Mouse (Mus musculus) limb, embryonic 14.5 days (tissue): Measurements from ENCODE around the gene Rhag. TPM values are rescaled to one million over a fixed set of nuclear protein-coding genes. Genes with fewer than 3 reads are reported as not detected.

Experiments
- ATAC-seq: fragments of 200-750 bp; cut with Nextera tagmentation; 2 replicates; pipeline ENCODE4 v1.8.0; 2017; ENCODE audit warnings: low read depth, moderate number of reproducible peaks, moderate TSS enrichment; ENCODE audit not compliant: low FRiP score
- DNase-seq: peaks from one replicate; pipeline ENCODE4 v3.0.0-alpha.2; 2015; ENCODE audit warnings: low spot score
- H3K27ac ChIP-seq: fragments of 300-500 bp; sonication (generic); replicated peaks from 2 replicates; pipeline ENCODE4 v1.5.1; 2014; ENCODE audit warnings: low read depth, mild to moderate bottlenecking, low read length, moderate library complexity, mixed read lengths
- H3K27me3 ChIP-seq: fragments of 300-500 bp; sonication (generic); 2 replicates; pipeline ENCODE4 v1.6.1; 2014; ENCODE audit warnings: low read length, mixed read lengths; ENCODE audit not compliant: control insufficient read depth, insufficient read depth
- H3K36me3 ChIP-seq: fragments of 300-500 bp; sonication (generic); 2 replicates; pipeline ENCODE4 v1.6.1; 2014; ENCODE audit warnings: mild to moderate bottlenecking, low read length, moderate library complexity, mixed read lengths; ENCODE audit not compliant: control insufficient read depth, insufficient read depth
- H3K4me1 ChIP-seq: fragments of 300-500 bp; sonication (generic); 2 replicates; pipeline ENCODE4 v1.6.1; 2014; ENCODE audit warnings: antibody characterized with exemption, low read length, mixed read lengths; ENCODE audit not compliant: control insufficient read depth, insufficient read depth
- H3K4me2 ChIP-seq: fragments of 300-500 bp; sonication (generic); replicated peaks from 2 replicates; pipeline ENCODE4 v1.6.1; 2014; ENCODE audit warnings: low read depth, mild to moderate bottlenecking, low read length, moderate library complexity; ENCODE audit not compliant: severe bottlenecking
- H3K4me3 ChIP-seq: fragments of 300-500 bp; sonication (generic); replicated peaks from 2 replicates; pipeline ENCODE4 v1.5.1; 2014; ENCODE audit warnings: low read length
- H3K9ac ChIP-seq: fragments of 300-500 bp; sonication (generic); 2 replicates; pipeline ENCODE4 v1.6.1; 2014; ENCODE audit warnings: mild to moderate bottlenecking, low read depth, low read length, moderate library complexity; ENCODE audit not compliant: severe bottlenecking
- H3K9me3 ChIP-seq: fragments of 300-500 bp; sonication (generic); 2 replicates; pipeline ENCODE4 v1.6.1; 2016; ENCODE audit warnings: low read length; ENCODE audit not compliant: control insufficient read depth
- POLR2A ChIP-seq: fragments of 200-500 bp; IDR thresholded peaks from 2 replicates; pipeline ENCODE4 v1.8.0; 2012; ENCODE audit warnings: inconsistent platforms, mild to moderate bottlenecking, moderate library complexity, borderline replicate concordance; ENCODE audit not compliant: insufficient read depth, insufficient read length; ENCODE audit errors: extremely low read depth
- WGBS: fragments of 180-500 bp; shearing (Covaris S2); extraction: QIAGEN DNeasy Blood & Tissue Kit; methylation state at CpG from one replicate; pipeline ENCODE4 v1.1.7; 2014; 5-methylcytosine and 5-hydroxymethylcytosine counted together
- polyA plus RNA-seq, 2 experiments: library from polyadenylated mRNA; depleted of rRNA in 1 of 2; stranded (reverse) in 1 of 2; unstranded in 1 of 2; fragments of >200 nt; fragmentation: Nextera tagmentation in 1 of 2; extraction: Ambion mirVana in 1 of 2; gene quantifications; 2 replicates each; pipeline versions ENCODE4 v1.2.1 to v1.2.3; 2012 to 2014

The Rhag gene
- polyA plus RNA-seq, 2 experiments, result 0.28 to 0.48 TPM

DNA sequence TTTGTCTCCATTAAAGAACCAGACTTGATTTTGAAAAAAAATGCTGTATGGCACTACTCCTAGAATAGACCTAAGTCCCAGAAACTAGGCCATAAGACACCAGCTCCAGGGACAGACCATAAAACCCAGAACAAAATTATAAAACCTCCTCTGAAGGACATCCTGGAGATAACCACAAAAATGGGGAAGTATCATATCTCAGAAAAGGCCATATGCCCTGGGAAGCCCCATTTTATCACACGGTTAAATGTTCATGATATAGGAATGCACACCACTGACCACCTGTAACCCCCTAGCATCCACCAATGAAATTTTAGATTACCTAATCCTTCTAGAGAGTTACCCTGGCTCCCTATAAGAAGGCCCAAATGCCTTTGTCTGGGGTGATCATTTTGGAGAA is 64.6 kb downstream of the Rhag start:
- no peak for TF ChIP-seq POLR2A
- Histone ChIP-seq H3K4me1 (peaks cover 7% of the 10 kb centered on the region; the same call in 1 of the 2 replicates), H3K36me3 (no peaks in the 10 kb centered on the region), H3K4me2 (no peak overlapping the region), H3K27me3 (no peaks in the 10 kb centered on the region), H3K4me3 (no peak overlapping the region), H3K27ac (no peak overlapping the region), H3K9ac (no peak overlapping the region), H3K9me3 (no peaks in the 10 kb centered on the region)
- ATAC-seq, result no peak
- no peak for DNase-seq
- WGBS, result 82% methylated on average over 1 of the region's 1 CpGs

GRCm38 (mm10) chr17:40877741-40878140 is 66.8 kb downstream of the Rhag start:
- ATAC-seq, result no peak

DNA sequence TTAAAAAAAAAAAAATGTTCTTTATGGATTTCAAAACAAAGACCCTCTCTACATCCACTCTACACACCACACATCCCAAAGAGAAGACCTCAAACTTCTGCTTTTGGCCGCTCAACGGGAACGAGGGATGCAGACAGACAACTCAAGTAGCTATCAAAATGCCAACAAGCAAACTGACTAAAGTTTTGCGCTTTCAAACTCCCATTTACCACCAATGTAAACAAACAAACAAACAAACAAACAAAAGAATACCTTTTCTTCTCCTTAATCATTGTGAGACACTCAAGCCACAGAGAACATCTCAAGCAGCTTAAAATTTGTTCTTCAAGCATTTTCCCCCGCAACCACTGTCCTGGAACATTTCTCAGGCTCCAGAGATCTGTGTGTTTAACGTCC is 68.6 kb downstream of the Rhag start:
- no peak overlapping the region for H3K27ac ChIP-seq
- TF ChIP-seq POLR2A, result no peak
- no peak for DNase-seq
- ATAC-seq, result no peak
- H3K27me3 ChIP-seq, result no peaks in the 10 kb centered on the region
- peaks cover 7% of the 10 kb centered on the region; the same call in 1 of the 2 replicates for H3K4me1 ChIP-seq
- peak overlapping the region; percentile 58 for H3K4me3 ChIP-seq
- 9% methylated on average over 6 of the region's 6 CpGs for WGBS
- peak overlapping the region; percentile 88 for H3K4me2 ChIP-seq
- no peaks in the 10 kb centered on the region for H3K9me3 ChIP-seq
- H3K9ac ChIP-seq, result peak overlapping the region; percentile 68
- H3K36me3 ChIP-seq, result no peaks in the 10 kb centered on the region

More at GRCm38 (mm10) chr17:40877741-40878140, 66.8 kb downstream of the Rhag start:
- DNase-seq, result no peak
- Histone ChIP-seq H3K9ac (no peak overlapping the region), H3K9me3 (no peaks in the 10 kb centered on the region), H3K4me1 (peaks cover 7% of the 10 kb centered on the region; the same call in 1 of the 2 replicates), H3K27ac (no peak overlapping the region), H3K4me3 (no peak overlapping the region), H3K36me3 (no peaks in the 10 kb centered on the region), H3K27me3 (no peaks in the 10 kb centered on the region), H3K4me2 (0 out of 2 replicates have a peak overlapping the region, but pooled peaks have one; percentile 10)
- WGBS, result 35% methylated on average over 3 of the region's 3 CpGs
- TF ChIP-seq POLR2A, result no peak

- Histone ChIP-seq H3K9ac (peak within 1 kb of the TSS; percentile 68), H3K4me1 (peaks cover 7% of the 10 kb centered on the region; the same call in 1 of the 2 replicates), H3K4me2 (peak within 1 kb of the TSS; percentile 88), H3K27me3 (no peaks in the 10 kb centered on the region), H3K27ac (no peak within 1 kb of the TSS; the same call in 1 of the 2 replicates), H3K9me3 (no peaks in the 10 kb centered on the region), H3K4me3 (peak within 1 kb of the TSS; percentile 58), H3K36me3 (no peaks in the 10 kb centered on the region)
- ATAC-seq (peak; percentile 71), DNase-seq (peak; percentile 59)
- TF ChIP-seq POLR2A, result no peak
- under 1% methylated on average over 40 of the region's 40 CpGs for WGBS
Observed at GRCm38 (mm10) chr17:40879924-40880691, 69.2 kb downstream of the Rhag start, which contains the start of gene 9130008F23Rik. Gene 9130008F23Rik (minus strand): TSS chr17:40880559.

DNA sequence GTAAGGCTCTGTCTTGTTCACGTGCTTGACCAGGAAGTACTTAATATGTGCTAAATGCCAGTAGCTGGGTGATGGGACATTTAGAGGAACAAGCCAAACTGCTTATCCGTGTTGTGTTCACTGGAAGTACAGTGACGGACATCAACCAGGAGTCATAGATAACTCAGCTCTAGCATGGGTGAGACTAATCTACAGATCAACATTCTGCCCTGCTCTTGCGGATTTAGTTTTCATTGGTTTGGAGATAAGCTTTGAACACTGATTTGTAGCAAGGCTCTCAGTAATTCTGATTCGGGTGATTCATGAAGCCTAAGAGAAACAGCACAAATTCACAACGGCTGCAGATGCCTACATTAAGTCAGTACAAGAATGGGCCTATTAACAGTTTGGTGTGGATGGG is 71.2 kb downstream of the Rhag start:
- no peak for TF ChIP-seq POLR2A
- ATAC-seq (no peak), DNase-seq (no peak)
- no peaks in the 10 kb centered on the region for H3K36me3 ChIP-seq
- H3K9ac ChIP-seq, result no peak overlapping the region
- WGBS, result 88% methylated on average over 6 of the region's 6 CpGs
- no peak overlapping the region for H3K27ac ChIP-seq
- H3K4me3 ChIP-seq, result no peak overlapping the region
- no peak overlapping the region for H3K4me2 ChIP-seq
- H3K27me3 ChIP-seq, result no peaks in the 10 kb centered on the region
- H3K9me3 ChIP-seq, result no peaks in the 10 kb centered on the region
- H3K4me1 ChIP-seq, result 0 out of 2 replicates have a peak, but pooled peaks cover 4% of the 10 kb centered on the region
